Mouse (Mus musculus) midbrain, embryonic 11.5 days (tissue): Measurements from ENCODE around the gene Samd4. TPM values are rescaled to one million over a fixed set of nuclear protein-coding genes. Genes with fewer than 3 reads are reported as not detected.

Experiments used
- ATAC-seq: fragments of 200-750 bp; cut with Nextera tagmentation; 2 replicates; pipeline ENCODE4 v1.8.0; 2017; ENCODE audit warnings: moderate TSS enrichment, moderate library complexity; ENCODE audit not compliant: low FRiP score
- DNase-seq: peaks from one replicate; pipeline ENCODE4 v3.0.0; 2015; ENCODE audit warnings: low spot score; ENCODE audit errors: missing footprints
- H3K27ac ChIP-seq: fragments of 300-500 bp; sonication (generic); 2 replicates; pipeline ENCODE4 v1.5.1; 2014; ENCODE audit warnings: low read depth, low read length
- H3K27me3 ChIP-seq: fragments of 300-500 bp; sonication (generic); 2 replicates; pipeline ENCODE4 v1.6.1; 2014; ENCODE audit warnings: mild to moderate bottlenecking, low read length, moderate library complexity, mixed read lengths; ENCODE audit not compliant: control insufficient read depth, insufficient read depth
- H3K36me3 ChIP-seq: fragments of 300-500 bp; sonication (generic); 2 replicates; pipeline ENCODE4 v1.6.1; 2014; ENCODE audit warnings: mild to moderate bottlenecking, low read length, moderate library complexity, mixed read lengths; ENCODE audit not compliant: control insufficient read depth, insufficient read depth
- H3K4me1 ChIP-seq: fragments of 300-500 bp; sonication (generic); 2 replicates; pipeline ENCODE4 v1.6.1; 2014; ENCODE audit warnings: low read length; ENCODE audit not compliant: control insufficient read depth, insufficient read depth
- H3K4me2 ChIP-seq: fragments of 300-500 bp; sonication (generic); 2 replicates; pipeline ENCODE4 v1.6.1; 2014; ENCODE audit warnings: mild to moderate bottlenecking, moderate library complexity
- H3K4me3 ChIP-seq: fragments of 300-500 bp; sonication (generic); 2 replicates; pipeline ENCODE4 v1.5.1; 2014; ENCODE audit warnings: low read depth, low read length
- H3K9ac ChIP-seq: fragments of 300-500 bp; sonication (generic); 2 replicates; pipeline ENCODE4 v1.6.1; 2014; ENCODE audit warnings: low read length
- H3K9me3 ChIP-seq: fragments of 300-500 bp; sonication (generic); 2 replicates; pipeline ENCODE4 v1.6.1; 2016; ENCODE audit warnings: low read length; ENCODE audit not compliant: control insufficient read depth
- WGBS: fragments of 180-500 bp; shearing (Covaris S2); extraction: QIAGEN DNeasy Blood & Tissue Kit; methylation state at CpG from one replicate; pipeline ENCODE4 v1.1.7; 2014; 5-methylcytosine and 5-hydroxymethylcytosine counted together
- polyA plus RNA-seq: library from polyadenylated mRNA; unstranded; fragments of >200 nt; fragmentation: Nextera tagmentation; extraction: Ambion mirVana; gene quantifications from 2 replicates; pipeline ENCODE4 v1.2.1, GENCODE M21; 2014

Gene Samd4
- polyA plus RNA-seq, 1 experiment from 2014 or later = 2.8 TPM

DNA sequence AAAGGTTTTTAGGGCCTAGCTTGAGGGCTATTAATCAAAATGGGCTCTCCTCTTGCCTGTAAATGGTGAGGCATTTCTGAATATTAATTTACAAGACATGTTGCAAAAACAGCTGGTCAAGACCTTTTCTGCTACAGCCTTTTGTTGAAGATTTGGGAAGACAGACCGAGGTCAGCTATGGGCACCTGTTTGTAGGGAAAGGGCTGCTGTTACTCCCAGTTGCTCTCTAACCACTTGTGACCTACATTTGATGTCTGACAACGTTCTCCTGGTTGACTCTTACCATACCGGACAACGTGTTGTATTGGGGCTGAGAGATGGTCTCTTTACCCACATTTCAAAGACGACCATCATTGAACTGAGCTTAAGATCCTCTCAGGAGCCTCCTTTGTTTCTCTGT is 15.3 kb downstream of the Samd4 start:
- H3K4me2 ChIP-seq = no peak overlapping the region
- H3K27ac ChIP-seq = no peak overlapping the region
- WGBS = 91% methylated on average over 5 of the region's 5 CpGs
- ATAC-seq (no peak), DNase-seq (no peak)
- H3K4me3 ChIP-seq = no peak overlapping the region
- H3K36me3 ChIP-seq = no peaks in the 10 kb centered on the region
- H3K4me1 ChIP-seq = no peaks in the 10 kb centered on the region
- no peak overlapping the region for H3K9ac ChIP-seq
- no peaks in the 10 kb centered on the region for H3K9me3 ChIP-seq
- no peaks in the 10 kb centered on the region for H3K27me3 ChIP-seq

- H3K27ac ChIP-seq = no peak overlapping the region
- no peak overlapping the region for H3K4me3 ChIP-seq
- no peaks in the 10 kb centered on the region for H3K9me3 ChIP-seq
- H3K9ac ChIP-seq = no peak overlapping the region
- H3K36me3 ChIP-seq = no peaks in the 10 kb centered on the region
- WGBS = 65% methylated on average over 3 of the region's 3 CpGs
- no peak overlapping the region for H3K4me2 ChIP-seq
- no peak for DNase-seq
- no peaks in the 10 kb centered on the region for H3K27me3 ChIP-seq
- no peak for ATAC-seq
- no peaks in the 10 kb centered on the region for H3K4me1 ChIP-seq
These were observed 16.0 kb downstream of the Samd4 start for GRCm38 (mm10) chr14:46898626-46899025.

DNA sequence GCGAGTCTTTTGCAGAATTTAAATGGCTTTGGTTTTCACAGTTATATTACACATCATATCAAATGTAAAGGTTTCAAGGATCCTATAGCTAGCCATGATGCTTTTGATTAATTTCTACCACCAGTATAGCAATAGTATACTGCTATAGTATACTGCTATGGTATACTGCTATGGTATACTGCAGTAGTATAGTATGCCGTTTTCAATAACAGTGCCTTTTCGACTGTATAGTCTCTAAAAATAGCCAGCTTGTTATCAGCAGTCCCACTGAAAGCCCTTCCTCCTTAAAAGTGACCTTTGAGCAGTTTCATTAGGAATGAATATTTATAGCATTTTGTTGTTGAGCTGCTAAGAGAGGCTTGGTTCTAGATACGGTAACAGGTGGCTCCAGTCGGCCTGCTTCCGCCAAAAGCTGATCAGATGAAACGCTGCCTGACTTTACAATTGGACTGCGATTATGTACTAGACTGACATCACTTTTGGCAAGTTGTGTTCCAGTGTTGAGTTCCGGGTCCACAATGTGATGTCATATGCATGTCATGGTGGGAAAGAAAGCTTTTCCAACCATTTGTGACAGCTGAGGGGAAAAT is 19.9 kb downstream of the Samd4 start:
- 94% methylated on average over 9 of the region's 9 CpGs for WGBS
- Histone ChIP-seq H3K36me3 (no peaks in the 10 kb centered on the region), H3K27ac (no peak overlapping the region), H3K9ac (no peak overlapping the region), H3K9me3 (no peaks in the 10 kb centered on the region), H3K27me3 (no peaks in the 10 kb centered on the region), H3K4me2 (no peak overlapping the region), H3K4me1 (no peaks in the 10 kb centered on the region), H3K4me3 (no peak overlapping the region)
- DNase-seq = no peak
- no peak for ATAC-seq

GRCm38 (mm10) chr14:46904276-46904675 is 21.6 kb downstream of the Samd4 start:
- H3K27ac ChIP-seq = no peak overlapping the region
- H3K4me2 ChIP-seq = no peak overlapping the region
- WGBS = 95% methylated on average over 4 of the region's 4 CpGs
- no peaks in the 10 kb centered on the region for H3K4me1 ChIP-seq
- no peaks in the 10 kb centered on the region for H3K36me3 ChIP-seq
- H3K9ac ChIP-seq = no peak overlapping the region
- ATAC-seq (no peak), DNase-seq (no peak)
- no peaks in the 10 kb centered on the region for H3K27me3 ChIP-seq
- no peak overlapping the region for H3K4me3 ChIP-seq
- no peaks in the 10 kb centered on the region for H3K9me3 ChIP-seq

GRCm38 (mm10) chr14:46908858-46909257 is 26.2 kb downstream of the Samd4 start:
- no peak overlapping the region for H3K4me3 ChIP-seq
- ATAC-seq = no peak
- H3K27me3 ChIP-seq = no peaks in the 10 kb centered on the region
- H3K27ac ChIP-seq = no peak overlapping the region
- DNase-seq = peak; percentile 39
- no peaks in the 10 kb centered on the region for H3K9me3 ChIP-seq
- H3K4me2 ChIP-seq = no peak overlapping the region
- no peak overlapping the region for H3K9ac ChIP-seq
- WGBS = 83% methylated on average over 8 of the region's 8 CpGs
- H3K36me3 ChIP-seq = no peaks in the 10 kb centered on the region
- H3K4me1 ChIP-seq = no peaks in the 10 kb centered on the region

DNA sequence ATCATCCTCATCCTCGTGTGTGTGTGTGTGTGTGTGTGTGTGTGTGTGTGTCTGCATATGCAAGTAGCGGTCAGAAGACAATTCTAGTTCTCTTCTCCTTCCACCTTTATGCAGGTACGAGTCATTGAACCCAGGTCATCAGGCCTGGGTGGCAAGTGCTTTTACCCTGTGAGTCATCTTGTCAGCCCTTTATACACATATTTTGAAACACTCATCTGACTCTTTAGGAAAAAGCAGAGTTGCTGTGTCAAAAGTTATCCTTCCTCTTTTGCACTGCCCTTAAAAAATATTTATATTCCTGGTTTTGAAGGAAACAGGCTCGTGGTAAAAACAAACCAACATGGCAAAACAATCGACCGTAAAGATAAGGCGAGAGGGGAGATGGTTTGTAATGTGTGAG is 29.8 kb downstream of the Samd4 start:
- ATAC-seq = no peak
- no peaks in the 10 kb centered on the region for H3K27me3 ChIP-seq
- H3K4me1 ChIP-seq = no peaks in the 10 kb centered on the region
- H3K9ac ChIP-seq = no peak overlapping the region
- H3K4me2 ChIP-seq = no peak overlapping the region
- no peaks in the 10 kb centered on the region for H3K9me3 ChIP-seq
- peak; percentile 4 for DNase-seq
- no peak overlapping the region for H3K4me3 ChIP-seq
- WGBS = 91% methylated on average over 7 of the region's 7 CpGs
- H3K36me3 ChIP-seq = no peaks in the 10 kb centered on the region
- no peak overlapping the region for H3K27ac ChIP-seq

DNA sequence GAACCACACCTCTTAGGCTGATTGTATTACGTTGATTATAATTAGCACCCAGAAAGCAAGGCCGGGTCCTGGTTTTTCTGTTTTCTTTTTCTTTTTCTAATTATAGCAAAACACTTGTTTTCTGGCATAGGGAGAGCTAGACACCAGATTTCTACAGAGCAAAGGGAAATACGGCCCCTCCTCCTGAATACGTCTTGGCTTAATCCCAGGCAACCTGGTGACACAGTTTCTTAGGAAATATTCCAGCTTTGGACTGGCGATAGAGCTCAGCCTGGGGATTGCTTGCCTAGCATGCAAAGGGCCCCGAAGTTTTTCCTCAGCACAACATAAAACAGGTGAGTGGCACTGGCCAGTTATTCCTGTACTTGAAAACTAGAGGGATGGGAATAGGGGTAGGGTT is 31.7 kb downstream of the Samd4 start:
- Histone ChIP-seq H3K4me1 (no peaks in the 10 kb centered on the region), H3K9ac (no peak overlapping the region), H3K4me3 (no peak overlapping the region), H3K27me3 (no peaks in the 10 kb centered on the region), H3K27ac (no peak overlapping the region), H3K36me3 (no peaks in the 10 kb centered on the region), H3K4me2 (no peak overlapping the region), H3K9me3 (no peaks in the 10 kb centered on the region)
- no peak for ATAC-seq
- WGBS = 78% methylated on average over 6 of the region's 6 CpGs
- peak; percentile 73 for DNase-seq

- Histone ChIP-seq H3K27me3 (no peaks in the 10 kb centered on the region), H3K36me3 (no peaks in the 10 kb centered on the region), H3K4me1 (0 out of 2 replicates have a peak, but pooled peaks cover 1% of the 10 kb centered on the region), H3K4me2 (no peak overlapping the region), H3K27ac (no peak overlapping the region), H3K9me3 (no peaks in the 10 kb centered on the region), H3K4me3 (no peak overlapping the region), H3K9ac (no peak overlapping the region)
- no peak for DNase-seq
- no peak for ATAC-seq
- WGBS = 74% methylated on average over 6 of the region's 6 CpGs
These were observed 32.9 kb downstream of the Samd4 start for GRCm38 (mm10) chr14:46915555-46915954.

- 86% methylated on average over 4 of the region's 4 CpGs for WGBS
- no peak for ATAC-seq
- peak; percentile 49 for DNase-seq
- no peaks in the 10 kb centered on the region for H3K36me3 ChIP-seq
- H3K9me3 ChIP-seq = no peaks in the 10 kb centered on the region
- 0 out of 2 replicates have a peak, but pooled peaks cover 2% of the 10 kb centered on the region for H3K4me1 ChIP-seq
- no peak overlapping the region for H3K4me2 ChIP-seq
- H3K9ac ChIP-seq = no peak overlapping the region
- H3K27me3 ChIP-seq = no peaks in the 10 kb centered on the region
- no peak overlapping the region for H3K4me3 ChIP-seq
- no peak overlapping the region for H3K27ac ChIP-seq
These were observed 33.9 kb downstream of the Samd4 start for GRCm38 (mm10) chr14:46916581-46916980.
